Mouse (Mus musculus) kidney, postnatal 0 days (tissue): ENCODE measurements around the gene Htt. TPM values are rescaled to one million over a fixed set of nuclear protein-coding genes. Genes with fewer than 3 reads are reported as not detected.
"Not testable (repeated sequence)": the region's sequence is repeated elsewhere in the genome, so short reads cannot be mapped to it uniquely, and the experiment has no call there.

ENCODE experiments used
- ATAC-seq: fragments of 200-750 bp; cut with Nextera tagmentation; replicated peaks from 2 replicates; pipeline ENCODE4 v1.8.0; 2017; ENCODE audit warnings: low read depth, moderate number of reproducible peaks, moderate TSS enrichment, moderate library complexity; ENCODE audit not compliant: low FRiP score
- DNase-seq: peaks from one replicate; pipeline ENCODE4 v3.0.0-alpha.2; 2016; ENCODE audit warnings: low spot score
- H3K27ac ChIP-seq: fragments of 300-500 bp; sonication (generic); 2 replicates; pipeline ENCODE4 v1.5.1; 2014; ENCODE audit warnings: mild to moderate bottlenecking
- H3K27me3 ChIP-seq: fragments of 300-500 bp; sonication (generic); 2 replicates; pipeline ENCODE4 v1.6.1; 2014; ENCODE audit warnings: low read length, mixed read lengths; ENCODE audit not compliant: insufficient read depth
- H3K36me3 ChIP-seq: fragments of 300-500 bp; sonication (generic); 2 replicates; pipeline ENCODE4 v1.6.1; 2014; ENCODE audit warnings: low read length, mixed read lengths; ENCODE audit not compliant: insufficient read depth
- H3K4me1 ChIP-seq: fragments of 300-500 bp; sonication (generic); replicated peaks from 2 replicates; pipeline ENCODE4 v1.6.1; 2014; ENCODE audit warnings: antibody characterized with exemption, low read length, mixed read lengths; ENCODE audit not compliant: insufficient read depth
- H3K4me2 ChIP-seq: fragments of 300-500 bp; sonication (generic); 2 replicates; pipeline ENCODE4 v1.6.1; 2014; ENCODE audit warnings: mild to moderate bottlenecking, low read length, moderate library complexity, mixed read lengths
- H3K4me3 ChIP-seq: fragments of 300-500 bp; sonication (generic); replicated peaks from 2 replicates; pipeline ENCODE4 v1.5.1; 2014; ENCODE audit warnings: low read depth, low read length
- H3K9ac ChIP-seq: fragments of 300-500 bp; sonication (generic); 2 replicates; pipeline ENCODE4 v1.6.1; 2014; ENCODE audit warnings: low read depth, low read length
- H3K9me3 ChIP-seq: fragments of 300-500 bp; sonication (generic); replicated peaks from 2 replicates; pipeline ENCODE4 v1.6.1; 2016; ENCODE audit warnings: low read length, inconsistent platforms, mixed read lengths
- CTCF ChIP-seq: IDR thresholded peaks from 2 replicates; pipeline ENCODE4 v1.5.1; 2016; ENCODE audit warnings: antibody characterized with exemption, low read depth, mild to moderate bottlenecking, moderate library complexity
- WGBS: fragments of 180-500 bp; shearing (Covaris S2); extraction: QIAGEN DNeasy Blood & Tissue Kit; methylation state at CpG from one replicate; pipeline ENCODE4 v1.1.7; 2014; 5-methylcytosine and 5-hydroxymethylcytosine counted together
- polyA plus RNA-seq: library from polyadenylated mRNA; unstranded; fragments of >200 nt; fragmentation: Nextera tagmentation; extraction: Ambion mirVana; gene quantifications from 2 replicates; pipeline ENCODE4 v1.2.1, GENCODE M21; 2015

Gene Htt
- polyA plus RNA-seq, 1 experiment from 2014 or later, result 4.1 TPM

DNA sequence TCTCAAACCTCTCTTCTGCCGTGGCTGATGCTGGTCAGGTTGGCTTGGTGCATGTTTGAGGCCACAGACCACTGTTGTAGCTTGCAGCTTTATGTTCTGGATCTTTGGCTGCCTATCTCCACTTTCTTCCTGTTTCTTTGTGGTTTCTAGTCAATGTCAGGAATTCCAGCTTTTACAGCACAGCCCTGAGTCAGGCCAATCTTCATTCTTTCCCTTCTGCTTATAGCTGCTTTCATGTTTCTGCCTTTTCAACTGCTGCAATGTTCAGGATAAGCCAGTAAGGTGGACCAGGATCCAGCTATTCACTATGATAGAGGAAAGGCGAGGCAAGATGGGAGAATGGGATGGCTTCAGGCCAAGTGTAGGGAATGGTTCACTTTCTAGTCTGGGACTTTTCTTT is 29.6 kb downstream of the Htt start:
- H3K9ac ChIP-seq, result no peak overlapping the region
- 87% methylated on average over 2 of the region's 2 CpGs for WGBS

GRCm38 (mm10) chr5:34800292-34800953 is 38.9 kb downstream of the Htt start:
- no peak overlapping the region for H3K4me2 ChIP-seq
- no peaks in the 10 kb centered on the region for H3K27me3 ChIP-seq
- no peak for TF ChIP-seq CTCF
- ATAC-seq, result no peak
- 92% methylated on average over 5 of the region's 5 CpGs for WGBS
- no peak overlapping the region for H3K27ac ChIP-seq
- no peaks in the 10 kb centered on the region for H3K4me1 ChIP-seq
- no peak overlapping the region for H3K4me3 ChIP-seq
- H3K36me3 ChIP-seq, result peaks cover 32% of the 10 kb centered on the region
- no peak for DNase-seq
- H3K9me3 ChIP-seq, result no peaks in the 10 kb centered on the region
- no peak overlapping the region for H3K9ac ChIP-seq

More for the DNA sequence above, 29.6 kb downstream of the Htt start:
- H3K4me3 ChIP-seq, result no peak overlapping the region
- H3K27ac ChIP-seq, result no peak overlapping the region
- no peaks in the 10 kb centered on the region for H3K9me3 ChIP-seq
- ATAC-seq, result no peak
- no peaks in the 10 kb centered on the region for H3K27me3 ChIP-seq
- no peak overlapping the region for H3K4me2 ChIP-seq
- no peak for DNase-seq
- no peak for TF ChIP-seq CTCF
- no peaks in the 10 kb centered on the region for H3K4me1 ChIP-seq
- 0 out of 2 replicates have a peak, but pooled peaks cover 12% of the 10 kb centered on the region for H3K36me3 ChIP-seq

DNA sequence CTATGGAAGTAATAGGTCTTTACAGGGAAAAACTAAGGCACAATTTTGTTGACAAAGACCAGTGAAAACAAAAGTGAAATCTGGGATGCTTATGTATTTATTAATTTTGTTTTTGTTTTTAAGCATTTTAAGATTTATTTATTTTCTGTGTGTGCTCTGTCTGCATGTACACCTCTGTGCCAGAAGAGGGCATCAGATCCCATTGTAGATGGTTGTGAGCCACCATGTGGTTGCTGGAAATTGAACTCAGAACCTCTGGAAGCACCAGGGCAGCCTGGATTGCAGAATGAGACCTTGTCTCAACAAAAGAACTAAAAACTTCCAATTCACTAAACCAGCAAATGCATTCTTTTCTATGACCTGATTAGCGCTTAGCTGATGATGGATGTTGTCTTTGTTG is 44.5 kb downstream of the Htt start:
- ATAC-seq (no peak), DNase-seq (no peak)
- Histone ChIP-seq H3K4me3 (no peak overlapping the region), H3K27ac (no peak overlapping the region), H3K4me1 (no peaks in the 10 kb centered on the region), H3K9me3 (no peaks in the 10 kb centered on the region), H3K27me3 (no peaks in the 10 kb centered on the region), H3K9ac (no peak overlapping the region), H3K4me2 (no peak overlapping the region), H3K36me3 (peaks cover 21% of the 10 kb centered on the region)
- peak; percentile 39; the same call in 1 of the 2 replicates for TF ChIP-seq CTCF
- 95% methylated on average over 1 of the region's 1 CpGs for WGBS

- Histone ChIP-seq H3K4me2 (no peak overlapping the region), H3K27me3 (no peaks in the 10 kb centered on the region), H3K4me3 (no peak overlapping the region), H3K36me3 (peaks cover 22% of the 10 kb centered on the region), H3K27ac (no peak overlapping the region), H3K4me1 (no peaks in the 10 kb centered on the region), H3K9me3 (no peaks in the 10 kb centered on the region), H3K9ac (no peak overlapping the region)
- no peak for TF ChIP-seq CTCF
- WGBS, result 90% methylated on average over 3 of the region's 3 CpGs
- no peak for DNase-seq
- no peak for ATAC-seq
Observed at GRCm38 (mm10) chr5:34822431-34823149, 61.0 kb downstream of the Htt start.

- Histone ChIP-seq H3K9ac (no peak overlapping the region), H3K27me3 (no peaks in the 10 kb centered on the region), H3K4me1 (no peaks in the 10 kb centered on the region), H3K36me3 (peaks cover 22% of the 10 kb centered on the region), H3K9me3 (no peaks in the 10 kb centered on the region), H3K4me2 (no peak overlapping the region), H3K27ac (no peak overlapping the region), H3K4me3 (no peak overlapping the region)
- TF ChIP-seq CTCF, result no peak
- no peak for DNase-seq
- ATAC-seq, result no peak
- 100% methylated on average over 3 of the region's 3 CpGs for WGBS
Observed at GRCm38 (mm10) chr5:34854079-34854478, 92.5 kb downstream of the Htt start.

DNA sequence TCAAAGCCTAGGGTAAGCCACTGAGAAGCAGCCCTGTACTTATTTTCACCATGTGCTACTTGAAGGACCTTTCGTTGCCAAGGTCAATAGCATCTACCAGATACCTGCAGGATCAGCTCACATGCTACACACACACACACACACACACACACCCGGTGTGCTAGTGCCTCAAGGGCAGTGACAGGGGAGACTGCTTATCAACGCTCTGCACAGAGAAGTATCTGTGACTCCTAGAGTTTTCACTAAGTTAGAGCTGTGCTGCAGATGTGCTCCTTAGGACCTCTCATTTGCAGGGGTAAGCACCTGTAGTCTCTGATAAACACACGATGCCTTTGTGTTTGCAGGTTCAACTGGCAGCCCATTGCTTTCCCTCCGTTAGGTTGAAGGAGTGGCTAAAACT is 103.8 kb downstream of the Htt start:
- Histone ChIP-seq H3K36me3 (peaks cover 31% of the 10 kb centered on the region), H3K4me3 (no peak overlapping the region)
- WGBS, result 92% methylated on average over 5 of the region's 5 CpGs

DNA sequence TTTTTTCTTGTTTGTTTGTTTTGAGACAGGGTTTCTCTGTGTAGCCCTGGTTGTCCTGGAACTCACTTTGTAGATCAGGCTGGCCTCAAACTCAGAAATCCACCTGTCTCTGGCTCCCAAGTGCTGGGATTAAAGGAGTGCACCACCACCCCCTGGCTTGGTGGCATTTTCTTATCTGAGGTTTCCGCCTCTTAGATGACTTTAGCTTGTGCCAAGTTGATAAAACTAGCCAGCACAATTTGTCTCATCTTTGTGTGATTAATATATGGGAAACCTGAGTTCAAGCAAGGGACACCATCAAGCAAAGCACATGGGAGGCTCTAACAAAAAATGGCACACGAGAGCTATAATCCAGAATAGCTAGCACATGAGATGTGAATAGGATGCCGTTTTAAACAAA is 118.8 kb downstream of the Htt start:
- H3K9me3 ChIP-seq, H3K27ac ChIP-seq, ATAC-seq, H3K9ac ChIP-seq, DNase-seq, H3K4me3 ChIP-seq, H3K27me3 ChIP-seq, H3K4me2 ChIP-seq, H3K4me1 ChIP-seq: not testable (repeated sequence)
- 95% methylated on average over 3 of the region's 3 CpGs for WGBS
- H3K36me3 ChIP-seq, result peaks cover 59% of the 10 kb centered on the region

More for the DNA sequence above, 103.8 kb downstream of the Htt start:
- DNase-seq, result no peak
- Histone ChIP-seq H3K9me3 (no peaks in the 10 kb centered on the region), H3K4me2 (no peak overlapping the region), H3K4me1 (no peaks in the 10 kb centered on the region), H3K27me3 (no peaks in the 10 kb centered on the region), H3K27ac (no peak overlapping the region), H3K9ac (no peak overlapping the region)
- no peak for ATAC-seq
- no peak for TF ChIP-seq CTCF
